Mouse (Mus musculus) erythroblast, embryonic 14.5 days (primary cell): ENCODE data around the gene Pkp4.

Source experiments
- GATA1 ChIP-seq: IDR thresholded peaks from 2 replicates; pipeline ENCODE4 v1.6.1; 2012; ENCODE audit warnings: low read length, inconsistent platforms, mixed read lengths
- TAL1 ChIP-seq: IDR thresholded peaks from 3 replicates; pipeline ENCODE4 v1.6.1; 2012; ENCODE audit warnings: low read length, inconsistent platforms, mixed read lengths

GRCm38 (mm10) chr2:59219997-59220789 is 59.5 kb downstream of the Pkp4 start:
- TF ChIP-seq TAL1 (no peak), GATA1 (no peak)
